Mouse (Mus musculus) induced T-regulatory cell, adult 2 months (primary cell): ENCODE measurements around the gene Syne1.

Source experiments
- DNase-seq: peaks from one replicate; pipeline ENCODE4 v3.0.0-alpha.2; 2012; ENCODE audit warnings: low read depth

Gene Syne1

DNA sequence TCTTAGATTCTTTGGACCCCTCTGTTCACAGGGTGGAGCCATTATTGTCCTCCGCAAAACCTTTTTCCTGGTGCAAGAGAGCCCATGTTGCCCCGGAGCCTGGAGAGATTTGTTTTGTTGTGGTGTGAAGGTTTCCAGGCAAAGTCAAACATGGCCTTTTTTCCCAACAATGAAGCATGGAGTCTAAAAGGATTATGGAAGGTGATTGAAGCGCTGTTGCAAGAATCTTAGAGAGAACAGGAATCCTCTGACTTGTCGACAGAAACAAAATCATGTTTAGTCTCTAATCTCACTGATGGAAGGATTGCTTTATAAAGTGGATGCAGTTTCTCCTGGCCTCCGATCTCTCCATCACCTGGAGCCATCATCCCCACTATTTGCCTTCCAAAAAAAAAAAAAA is at the start of gene Syne1:
Gene Syne1, minus strand, starts transcription at position 101 of the 400 bp plus-strand sequence.
- DNase-seq: no peak

DNA sequence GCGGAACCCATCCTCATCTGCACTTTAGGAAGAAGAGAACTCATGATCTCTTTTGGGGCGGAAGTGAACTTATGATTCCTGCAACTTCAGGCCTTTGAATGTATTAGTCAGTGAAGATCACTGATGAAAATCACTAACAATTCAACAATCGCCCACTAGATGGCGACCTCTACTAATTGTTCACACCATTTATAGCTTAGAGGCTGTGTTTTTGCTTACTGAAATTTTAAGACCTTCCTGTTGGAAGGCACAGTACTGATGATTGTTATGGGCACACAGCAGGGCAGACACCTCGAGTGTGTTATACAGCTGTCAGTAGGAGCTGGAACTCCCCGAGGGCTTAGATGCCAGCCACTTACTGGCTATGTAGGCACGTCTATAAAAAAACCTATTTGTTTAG is 48.8 kb upstream of the Syne1 start:
- DNase-seq: peak; percentile 80

DNA sequence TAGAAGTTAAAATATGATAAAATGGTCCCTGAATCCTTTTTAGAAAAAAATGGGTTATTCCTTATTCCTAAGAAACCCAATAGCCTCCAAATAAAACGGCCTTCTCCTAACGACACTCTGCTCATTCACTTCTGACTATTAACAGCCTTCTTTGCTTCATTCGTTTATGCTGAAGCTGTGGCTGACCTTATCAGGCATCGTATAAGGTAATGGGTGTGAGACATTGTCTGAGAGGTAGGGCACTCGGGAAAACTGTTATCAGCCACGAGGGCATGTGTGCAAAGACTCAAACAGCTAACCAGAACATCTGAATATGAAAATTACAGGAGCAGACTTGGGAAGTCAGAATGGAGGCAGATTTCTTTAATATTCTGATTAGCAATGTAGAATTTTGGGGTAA is 45.3 kb upstream of the Syne1 start:
- DNase-seq: no peak

DNA sequence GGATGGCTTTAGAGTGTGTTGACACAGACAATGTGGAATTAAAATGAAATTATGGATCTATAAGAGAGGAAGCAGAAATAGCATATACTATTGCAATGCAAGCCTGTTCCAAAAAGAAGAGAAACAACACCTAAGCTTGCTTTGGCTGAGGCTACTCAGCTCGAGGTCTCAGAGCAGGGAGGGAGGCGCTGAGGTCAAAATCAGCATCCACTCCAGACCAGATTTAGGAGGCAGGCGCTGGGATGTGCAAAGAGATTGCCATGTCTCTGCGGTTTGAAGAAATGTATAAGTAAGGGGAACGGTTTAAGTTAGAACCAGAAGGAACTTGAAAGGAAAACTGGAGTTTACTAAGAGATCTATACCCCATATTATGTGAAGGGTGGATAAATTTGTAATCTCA is 43.2 kb upstream of the Syne1 start:
- DNase-seq: no peak

DNA sequence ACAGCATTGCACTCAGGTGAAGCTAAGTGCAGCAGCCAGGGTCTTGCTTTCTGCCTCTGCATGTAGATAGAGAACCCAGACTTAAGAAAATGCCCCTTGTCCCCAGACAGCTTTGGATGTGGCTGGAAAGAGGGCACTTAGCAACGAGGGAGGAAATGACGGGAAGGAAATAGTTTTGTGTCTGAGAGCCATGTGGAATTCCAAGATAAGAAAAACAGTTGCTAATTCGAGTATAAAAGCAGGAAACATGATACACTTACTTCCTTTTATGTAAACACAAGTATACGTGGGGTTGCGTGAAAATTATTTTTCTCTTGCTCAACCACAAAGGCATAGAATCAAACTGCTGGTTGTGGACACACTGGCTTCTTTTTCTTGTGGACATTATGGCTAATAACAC is 42.2 kb upstream of the Syne1 start, which contains the start of gene Myct1:
Gene Myct1, plus strand, starts transcription at position 312 of the 400 bp plus-strand sequence.
- DNase-seq: no peak

DNA sequence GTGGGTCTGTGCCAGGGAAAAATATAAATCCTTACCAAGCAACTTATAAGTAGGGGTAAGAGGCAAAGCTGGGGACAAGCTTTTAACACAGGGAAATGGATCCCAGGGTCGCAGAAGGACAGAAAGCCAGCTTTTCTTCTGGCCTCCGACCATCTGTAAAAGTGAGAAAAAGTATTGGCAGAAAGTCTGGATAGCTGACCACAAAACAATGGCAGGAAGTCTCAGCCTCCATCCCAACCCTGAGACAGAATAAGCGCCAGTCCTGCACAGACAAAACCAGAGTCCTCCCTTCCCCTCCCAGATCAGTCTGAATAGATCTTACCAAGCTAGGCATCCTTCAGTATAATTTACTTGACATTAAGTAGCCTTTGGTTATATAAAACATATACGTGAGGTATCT is 40.7 kb upstream of the Syne1 start:
- DNase-seq: no peak

DNA sequence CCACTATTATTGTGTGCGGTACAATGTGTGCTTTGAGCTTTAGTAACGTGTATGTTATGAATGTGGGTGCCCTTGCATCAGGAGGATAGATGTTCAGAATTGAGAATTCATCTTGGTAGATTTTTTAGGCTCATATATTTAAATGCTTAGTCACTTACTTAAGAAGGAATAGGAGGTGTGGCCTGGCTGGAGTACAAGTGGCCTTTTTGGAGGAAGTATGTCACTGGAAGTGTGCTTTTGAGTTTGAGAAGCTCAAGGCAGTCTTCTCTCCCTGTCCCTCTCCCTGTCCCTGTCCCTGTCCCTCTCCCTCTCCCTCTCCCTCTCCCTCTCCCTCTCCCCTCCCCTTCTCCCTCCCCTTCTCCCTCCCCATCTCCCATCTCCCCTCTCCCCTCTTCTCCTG is 39.8 kb upstream of the Syne1 start:
- DNase-seq: no peak

DNA sequence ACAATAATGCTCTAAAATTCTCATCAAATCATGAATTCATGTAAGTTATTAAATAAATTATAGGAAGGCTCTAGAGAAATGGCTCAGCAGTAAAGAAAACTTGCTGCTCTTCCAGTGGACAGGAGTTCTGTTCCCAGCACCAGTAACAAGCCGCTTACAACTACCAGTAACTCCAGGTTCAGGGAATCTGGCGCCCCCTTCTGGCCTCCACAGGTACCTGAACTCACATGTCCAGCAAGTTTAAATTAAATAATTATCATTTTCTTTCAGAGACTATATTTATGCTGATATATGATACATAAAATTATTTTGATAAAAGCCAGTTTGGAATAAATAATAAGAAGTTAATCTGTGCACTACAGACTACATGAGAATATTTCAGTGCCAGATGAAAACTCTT is 22.0 kb upstream of the Syne1 start:
- DNase-seq: peak; percentile 20

DNA sequence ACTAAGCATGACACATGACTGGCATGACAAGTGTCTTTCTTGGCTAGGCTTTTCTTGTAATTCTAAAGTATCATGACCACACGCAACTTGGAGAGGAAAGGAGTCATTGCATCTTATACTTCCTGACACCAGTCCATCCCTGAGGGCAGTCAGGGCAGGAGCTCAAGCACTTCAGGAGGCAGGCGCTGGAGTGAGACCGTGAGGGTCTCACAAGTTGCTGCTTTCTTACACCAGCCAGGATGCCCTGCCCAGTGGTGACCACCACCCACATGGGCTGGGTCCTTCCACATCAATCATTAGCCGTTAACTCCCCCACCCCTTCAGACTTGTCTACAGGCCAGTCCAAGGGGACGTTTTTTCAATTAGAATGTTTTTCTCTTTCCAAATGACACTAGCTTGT is 20.1 kb upstream of the Syne1 start:
- no peak for DNase-seq

DNA sequence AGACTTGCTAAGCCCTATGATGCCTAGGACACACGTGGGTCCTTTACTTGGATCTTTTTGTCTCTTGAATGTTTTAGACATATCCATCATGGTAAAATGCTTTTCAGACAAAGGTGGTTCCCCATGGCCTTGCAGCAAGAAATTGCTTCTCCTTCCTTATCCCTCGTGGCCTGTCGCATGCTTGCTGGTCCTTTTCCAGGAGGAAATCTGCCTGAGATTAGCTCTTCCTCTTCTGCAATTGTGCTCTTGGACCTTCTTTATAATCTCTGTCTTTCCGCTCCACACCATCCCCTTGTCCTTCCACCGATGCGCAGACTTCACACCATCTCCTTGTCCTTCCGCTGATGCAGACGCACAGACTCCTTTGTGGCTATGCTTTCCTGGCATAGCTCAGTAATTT is 18.8 kb upstream of the Syne1 start:
- DNase-seq: no peak

DNA sequence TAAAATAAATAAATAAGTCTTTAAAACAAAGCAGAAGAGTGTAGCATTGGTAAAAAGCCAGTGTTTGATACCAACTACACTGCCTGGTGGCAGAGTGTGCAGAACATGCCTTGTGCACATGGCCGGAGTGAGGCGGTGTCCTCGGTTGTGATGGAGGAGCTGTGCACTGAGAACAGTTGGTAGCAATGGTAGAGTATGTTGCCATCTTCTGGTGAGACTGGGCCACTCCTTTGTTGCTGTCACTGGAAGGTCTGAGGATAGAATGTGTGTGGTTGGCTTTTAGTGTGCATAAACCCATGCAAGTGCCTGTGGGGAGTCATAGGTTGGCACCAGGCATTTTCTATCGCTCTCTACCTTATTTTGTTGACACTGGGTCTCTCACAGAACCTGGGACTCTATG is 17.7 kb upstream of the Syne1 start:
- DNase-seq: no peak

DNA sequence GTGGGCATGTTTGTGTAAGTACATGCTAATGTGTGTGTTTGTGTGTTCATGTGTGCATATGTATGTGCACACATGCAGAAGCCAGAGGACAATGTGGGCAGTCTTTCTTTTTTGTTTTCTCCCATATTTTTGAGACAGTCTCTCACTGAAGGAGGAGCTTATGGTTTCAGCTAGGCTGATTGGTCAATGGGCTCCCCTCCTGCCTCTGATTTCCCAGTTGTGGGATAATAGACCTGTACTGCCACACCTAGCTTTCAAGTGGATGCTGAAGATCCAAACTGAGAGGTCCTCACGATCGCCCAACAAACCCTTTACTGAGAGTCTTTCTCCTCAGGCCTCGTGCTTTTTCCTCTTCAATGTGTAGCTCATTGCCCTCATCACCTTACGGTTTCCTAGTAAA is 10.4 kb upstream of the Syne1 start:
- no peak for DNase-seq

DNA sequence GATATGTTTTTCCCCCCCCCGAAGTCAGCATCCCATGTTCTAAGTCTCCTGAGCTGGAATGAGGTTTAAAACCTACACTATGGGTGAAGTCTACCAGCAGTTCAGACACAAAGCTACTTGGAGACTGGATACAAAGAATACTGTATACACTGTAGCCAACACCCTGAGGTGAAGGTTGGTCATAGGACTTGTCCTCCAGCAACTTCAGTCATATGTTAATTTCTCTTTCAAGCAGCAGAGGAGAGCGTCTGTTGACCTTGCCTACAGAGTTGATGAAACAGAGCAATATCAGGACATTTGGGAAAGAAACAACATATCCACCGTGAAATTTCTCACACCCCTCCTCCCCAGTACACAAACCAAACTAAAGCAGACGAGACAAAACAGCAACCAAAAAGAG is 9.2 kb upstream of the Syne1 start:
- no peak for DNase-seq

DNA sequence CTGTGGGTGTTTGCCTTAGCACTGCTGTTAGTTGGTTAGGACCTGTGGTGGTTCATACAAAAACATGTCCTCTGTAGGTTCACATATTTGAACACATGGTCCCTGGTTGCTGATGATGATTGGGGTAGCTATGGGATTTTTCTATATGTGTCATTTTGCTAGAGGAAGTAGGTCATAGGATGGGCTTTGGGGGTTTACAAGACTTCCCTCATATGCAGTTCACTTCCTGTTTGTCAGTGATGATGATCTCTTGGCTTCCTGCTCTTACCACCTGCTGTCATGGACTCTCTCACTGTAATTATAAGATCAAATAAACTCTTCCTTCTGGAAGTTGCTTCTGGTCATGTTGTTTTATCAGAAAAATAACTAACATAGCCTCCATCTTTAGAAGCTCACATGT is 7.5 kb upstream of the Syne1 start:
- DNase-seq: no peak

DNA sequence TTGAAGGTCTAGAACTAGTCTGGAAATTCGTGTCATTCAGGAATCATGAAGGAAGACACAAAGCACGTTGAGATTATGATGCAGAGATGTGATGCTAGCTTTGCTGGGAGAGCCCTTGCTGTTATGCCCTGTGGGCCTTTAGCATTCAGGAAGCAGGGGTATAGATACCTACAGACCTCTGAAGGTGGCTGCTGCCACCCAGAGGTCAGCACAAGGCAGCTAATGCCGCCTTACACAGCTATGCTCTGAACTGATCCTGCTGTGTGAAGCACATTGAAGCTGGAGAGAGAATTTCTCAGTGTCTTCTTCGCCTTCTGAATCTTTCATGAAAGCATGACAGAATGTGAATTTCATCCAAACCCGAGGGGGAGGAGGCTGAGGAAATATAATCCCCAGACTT is 3.7 kb upstream of the Syne1 start:
- peak; percentile 6 for DNase-seq

DNA sequence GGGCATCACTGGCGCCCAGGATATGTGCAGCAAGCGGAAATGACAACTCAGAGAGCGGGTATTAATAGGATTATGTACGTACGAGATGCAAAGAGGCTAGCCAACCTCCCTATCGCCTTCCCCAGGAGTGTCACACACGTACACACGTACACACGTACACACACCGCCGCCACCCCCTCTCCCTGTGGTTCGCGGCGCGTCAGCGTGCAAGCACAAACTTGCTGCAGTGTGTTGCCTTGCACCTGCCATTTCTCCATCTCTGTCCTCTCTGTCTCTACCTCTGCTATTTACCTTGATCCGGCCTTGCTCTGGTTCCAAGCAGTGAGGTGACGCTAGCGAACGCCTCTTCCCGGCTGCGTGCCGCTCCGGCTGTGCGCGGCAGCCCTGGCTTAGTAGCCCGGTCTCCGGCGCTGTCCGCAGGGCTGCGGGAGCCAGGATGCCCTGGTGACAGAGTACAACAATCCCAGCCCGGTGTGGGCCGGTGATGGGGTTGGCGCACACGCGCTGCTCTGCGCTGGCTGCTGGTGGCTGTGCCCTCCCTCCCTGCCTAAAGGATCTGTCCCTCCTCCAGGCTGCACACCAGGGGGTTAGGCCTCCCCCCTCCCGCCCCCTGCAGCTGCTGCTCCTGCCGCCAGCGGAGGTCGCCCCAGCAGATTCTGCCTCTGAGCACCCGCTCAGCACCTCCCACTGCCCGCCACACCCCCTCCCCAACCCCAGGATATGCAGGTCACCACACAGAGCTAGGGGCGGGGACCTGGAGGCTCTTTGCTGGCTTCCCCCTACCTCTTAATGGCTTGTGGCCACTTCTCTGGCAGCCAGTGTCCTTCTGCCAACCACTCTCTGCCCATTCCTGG is 887 bp downstream of the Syne1 start:
- DNase-seq: peak; percentile 4

DNA sequence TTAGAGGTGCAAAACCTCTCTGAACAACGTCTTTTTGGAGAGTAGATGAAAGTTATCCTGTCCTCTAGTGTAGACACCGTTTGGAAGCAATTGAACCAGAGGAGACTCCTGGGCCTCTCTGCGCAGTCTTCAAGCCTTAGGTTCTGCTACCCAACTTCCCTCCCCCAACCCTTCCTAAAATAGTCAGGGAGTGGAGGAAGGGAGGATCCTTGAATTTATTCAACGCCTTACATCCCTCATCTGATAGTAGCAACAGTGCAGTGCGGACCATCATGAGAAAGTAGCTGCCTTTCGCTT is 1.5 kb downstream of the Syne1 start:
- no peak for DNase-seq

DNA sequence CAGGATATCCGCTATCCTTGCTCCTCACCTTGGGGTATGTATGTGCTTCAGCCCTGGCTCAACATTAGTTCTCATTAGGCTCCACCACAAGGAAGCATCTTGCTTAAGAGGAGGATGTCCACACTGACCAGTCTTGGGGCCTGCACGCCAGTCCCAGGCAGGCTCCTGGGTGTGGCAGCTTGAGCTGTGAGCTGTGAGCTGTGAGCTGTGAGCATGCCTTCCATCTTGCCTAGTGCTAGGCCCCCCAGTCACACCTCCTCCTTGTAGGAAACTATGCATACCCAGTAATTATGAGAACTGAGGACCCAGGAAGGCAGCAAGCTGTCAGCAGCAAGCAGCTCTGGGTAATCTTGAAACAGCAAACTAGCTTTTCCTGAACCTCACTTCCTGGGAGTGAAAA is 2.6 kb downstream of the Syne1 start:
- no peak for DNase-seq

DNA sequence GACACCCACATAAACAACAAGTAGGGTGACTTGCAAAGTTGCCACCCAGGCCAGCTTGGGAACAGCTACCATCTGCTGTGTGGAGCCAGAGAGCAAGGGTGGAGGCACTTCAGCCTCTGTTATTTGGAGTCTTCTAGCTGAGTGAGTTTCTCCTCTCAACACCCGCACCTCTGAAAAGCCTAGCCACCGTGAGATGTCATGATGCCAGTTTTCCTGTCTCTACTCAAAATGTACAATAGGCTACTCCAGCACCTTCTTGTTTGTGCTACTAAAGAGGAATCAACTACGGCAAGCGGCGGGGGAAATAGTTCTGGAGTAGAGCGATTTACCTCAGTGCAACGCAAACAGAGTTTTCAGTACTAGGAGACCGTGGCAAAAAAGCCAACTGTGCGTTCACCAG is 3.5 kb downstream of the Syne1 start:
- DNase-seq: no peak

DNA sequence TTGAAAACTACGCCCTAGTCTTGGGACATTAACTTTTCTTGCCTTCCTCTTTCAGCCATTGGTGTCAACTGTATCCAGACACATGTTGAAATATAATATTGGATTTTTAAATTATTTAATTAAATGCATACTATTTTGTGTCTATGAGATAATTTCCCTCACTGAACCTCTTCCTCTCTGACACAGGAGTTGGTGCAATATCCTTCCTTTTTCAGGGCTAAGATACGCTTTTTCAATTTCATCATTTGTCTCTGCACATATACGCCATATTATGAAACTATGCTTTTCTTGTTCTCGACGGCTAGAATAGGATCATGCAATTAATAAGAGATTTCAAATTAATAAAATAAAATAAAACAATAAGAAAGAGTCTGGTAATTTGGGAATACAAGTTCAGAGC is 4.9 kb downstream of the Syne1 start:
- DNase-seq: no peak

DNA sequence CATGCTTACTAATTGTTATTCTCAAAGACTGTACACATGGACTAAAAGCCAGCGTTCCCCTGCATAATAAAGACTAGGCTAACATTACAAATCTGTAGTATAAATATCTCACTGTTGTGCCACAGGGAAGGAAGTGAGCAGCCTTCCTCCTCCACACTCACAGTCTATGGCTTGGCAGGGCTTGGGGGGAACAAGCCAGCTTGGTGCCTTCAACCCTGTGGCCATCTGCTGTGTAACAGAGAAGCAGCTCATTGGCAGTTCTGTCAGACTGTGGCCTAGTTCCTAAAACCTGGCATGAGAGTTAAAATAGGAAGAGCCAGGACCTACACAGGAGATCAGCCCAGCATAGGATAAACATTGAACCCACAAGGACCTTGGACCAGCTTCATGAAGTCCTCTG is 23.0 kb downstream of the Syne1 start:
- DNase-seq: no peak

DNA sequence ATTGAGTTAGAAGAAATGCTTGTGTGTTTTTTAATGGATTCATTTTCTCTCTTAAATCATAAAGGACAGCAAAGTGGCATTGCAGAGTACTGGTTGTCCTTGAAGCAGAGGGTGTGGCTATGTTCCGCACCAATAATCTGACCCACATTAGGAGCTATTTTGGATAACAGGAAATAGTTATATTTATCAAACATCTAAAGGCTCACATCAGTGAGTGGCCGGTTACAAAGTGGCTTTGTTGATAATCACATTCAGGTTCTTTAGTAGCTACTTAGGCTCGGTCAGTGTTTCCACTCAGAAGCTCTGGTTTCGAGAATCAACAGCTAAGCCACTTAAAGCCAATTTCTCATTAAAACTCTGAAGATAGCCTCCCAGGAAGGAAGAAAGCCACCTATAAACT is 23.6 kb downstream of the Syne1 start:
- DNase-seq: no peak

DNA sequence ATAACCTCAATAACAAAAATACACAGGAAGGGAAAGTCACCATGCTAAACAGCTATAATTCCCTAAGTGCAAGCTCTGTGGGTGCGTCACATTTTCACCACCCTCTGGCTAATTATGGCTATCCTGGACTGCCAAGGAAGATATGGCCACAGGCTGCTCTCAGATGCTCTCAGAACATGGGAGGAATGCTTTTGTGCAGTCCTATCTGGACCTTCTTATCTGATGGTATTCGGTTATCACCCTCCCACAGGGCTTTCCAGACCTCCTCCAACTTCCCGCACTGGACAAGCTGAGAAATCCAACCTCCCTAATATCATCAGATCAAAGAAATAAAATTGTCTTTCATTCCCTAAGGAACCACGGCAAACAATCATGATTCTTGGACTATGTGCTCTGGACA is 28.4 kb downstream of the Syne1 start:
- DNase-seq: no peak

DNA sequence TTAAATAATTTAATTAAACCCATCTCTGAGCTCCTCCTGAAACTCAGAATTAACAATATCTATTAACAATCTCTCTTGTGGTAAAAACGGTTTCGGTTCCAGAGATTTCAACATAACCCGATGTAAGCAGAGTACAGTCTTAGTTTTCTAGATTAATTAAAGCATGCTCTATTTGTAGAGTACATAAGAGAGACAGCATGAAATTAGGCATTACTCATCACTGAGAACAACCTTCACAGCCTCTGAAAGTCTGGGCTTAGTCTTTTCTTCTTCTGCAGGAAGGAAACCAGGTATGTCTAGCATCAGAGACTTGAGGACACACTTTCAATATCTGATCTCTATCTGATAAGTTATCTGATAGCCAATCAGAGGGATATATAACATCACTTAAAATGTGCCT is 29.0 kb downstream of the Syne1 start:
- DNase-seq: no peak

DNA sequence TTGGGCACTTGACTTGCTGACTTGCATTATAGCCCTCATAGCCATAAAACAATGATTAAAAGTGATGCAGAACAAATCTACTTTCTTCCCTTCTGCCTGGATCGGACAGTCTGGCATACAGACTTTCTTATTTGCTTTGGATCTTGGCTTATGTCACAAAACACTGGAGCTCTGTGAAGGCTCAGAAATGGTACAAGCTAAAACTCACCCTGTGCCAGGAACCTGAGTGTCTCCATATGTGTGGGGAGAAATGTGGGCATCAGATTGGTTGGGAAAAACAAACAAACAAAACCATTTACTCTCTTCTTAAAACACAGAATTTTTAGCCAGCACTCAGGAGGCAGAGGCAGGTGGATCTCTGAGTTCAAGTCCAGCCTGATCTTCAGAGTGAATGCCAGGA is 30.6 kb downstream of the Syne1 start:
- no peak for DNase-seq
